Mouse (Mus musculus) forebrain, embryonic 14.5 days (tissue): Measurements from ENCODE around the gene Itga9. TPM values are rescaled to one million over a fixed set of nuclear protein-coding genes. Genes with fewer than 3 reads are reported as not detected.

ENCODE experiments used
- ATAC-seq: fragments of 200-750 bp; cut with Nextera tagmentation; 2 replicates; pipeline ENCODE4 v1.8.0; 2017; ENCODE audit warnings: mild to moderate bottlenecking, moderate library complexity
- DNase-seq: peaks from one replicate; pipeline ENCODE4 v3.0.0-alpha.2; 2015; ENCODE audit warnings: low spot score
- H3K27ac ChIP-seq: fragments of 300-500 bp; sonication (generic); 2 replicates; pipeline ENCODE4 v1.5.1; 2014; ENCODE audit warnings: low read depth, mild to moderate bottlenecking, control low read depth, low read length, moderate library complexity
- H3K27me3 ChIP-seq: fragments of 300-500 bp; sonication (generic); replicated peaks from 2 replicates; pipeline ENCODE4 v1.6.1; 2014; ENCODE audit warnings: low read length, control low read depth, mixed read lengths; ENCODE audit not compliant: control insufficient read depth, insufficient read depth
- H3K36me3 ChIP-seq: fragments of 300-500 bp; sonication (generic); 2 replicates; pipeline ENCODE4 v1.6.1; 2014; ENCODE audit warnings: low read length, control low read depth; ENCODE audit not compliant: control insufficient read depth, insufficient read depth
- H3K4me1 ChIP-seq: fragments of 300-500 bp; sonication (generic); 2 replicates; pipeline ENCODE4 v1.6.1; 2014; ENCODE audit warnings: antibody characterized with exemption, low read length, control low read depth; ENCODE audit not compliant: control insufficient read depth, insufficient read depth
- H3K4me2 ChIP-seq: fragments of 300-500 bp; sonication (generic); 2 replicates; pipeline ENCODE4 v1.6.1; 2014; ENCODE audit warnings: mild to moderate bottlenecking, control low read depth, low read length
- H3K4me3 ChIP-seq: fragments of 300-500 bp; sonication (generic); 2 replicates; pipeline ENCODE4 v1.5.1; 2014; ENCODE audit warnings: low read depth, low read length, control low read depth
- H3K9ac ChIP-seq: fragments of 300-500 bp; sonication (generic); 2 replicates; pipeline ENCODE4 v1.6.1; 2014; ENCODE audit warnings: mild to moderate bottlenecking, low read length, control low read depth, moderate library complexity
- H3K9me3 ChIP-seq: fragments of 300-500 bp; sonication (generic); replicated peaks from 2 replicates; pipeline ENCODE4 v1.6.1; 2016; ENCODE audit warnings: low read length, control low read depth, mixed read lengths; ENCODE audit not compliant: control insufficient read depth
- WGBS: fragments of 180-500 bp; shearing (Covaris S2); extraction: QIAGEN DNeasy Blood & Tissue Kit; methylation state at CpG from one replicate; pipeline ENCODE4 v1.1.7; 2014; 5-methylcytosine and 5-hydroxymethylcytosine counted together
- polyA plus RNA-seq: library from polyadenylated mRNA; unstranded; fragments of >200 nt; fragmentation: Nextera tagmentation; extraction: Ambion mirVana; gene quantifications from 2 replicates; pipeline ENCODE4 v1.2.1, GENCODE M21; 2014

Gene Itga9
- polyA plus RNA-seq, 1 experiment from 2014 or later = 0.88 TPM

DNA sequence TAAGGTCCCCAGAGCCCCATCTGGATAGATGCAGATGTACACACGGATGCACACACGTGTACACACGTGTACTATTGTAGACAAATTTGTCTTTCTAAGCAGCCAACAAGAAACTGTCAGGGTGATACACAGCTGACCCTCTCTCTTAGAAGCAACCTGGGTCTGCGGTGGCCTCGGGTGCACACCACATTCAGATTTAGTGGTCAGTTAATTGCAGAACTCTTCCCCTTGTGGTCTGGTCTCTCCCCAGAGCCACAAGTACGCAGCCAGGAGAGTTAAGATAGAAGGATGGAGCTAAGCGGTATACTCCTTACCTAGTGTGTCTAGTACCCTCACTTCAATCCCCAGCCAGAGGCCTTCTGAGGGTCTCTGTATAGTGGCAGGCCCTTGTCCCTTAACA, 276.7 kb downstream of the Itga9 start:
- 91% methylated on average over 7 of the region's 7 CpGs for WGBS
- H3K27ac ChIP-seq = no peak overlapping the region
- no peak for DNase-seq
- H3K4me3 ChIP-seq = no peak overlapping the region
- no peaks in the 10 kb centered on the region for H3K4me1 ChIP-seq
- H3K27me3 ChIP-seq = no peaks in the 10 kb centered on the region
- no peaks in the 10 kb centered on the region for H3K9me3 ChIP-seq
- no peak overlapping the region for H3K9ac ChIP-seq
- H3K36me3 ChIP-seq = no peaks in the 10 kb centered on the region
- no peak for ATAC-seq
- H3K4me2 ChIP-seq = no peak overlapping the region

DNA sequence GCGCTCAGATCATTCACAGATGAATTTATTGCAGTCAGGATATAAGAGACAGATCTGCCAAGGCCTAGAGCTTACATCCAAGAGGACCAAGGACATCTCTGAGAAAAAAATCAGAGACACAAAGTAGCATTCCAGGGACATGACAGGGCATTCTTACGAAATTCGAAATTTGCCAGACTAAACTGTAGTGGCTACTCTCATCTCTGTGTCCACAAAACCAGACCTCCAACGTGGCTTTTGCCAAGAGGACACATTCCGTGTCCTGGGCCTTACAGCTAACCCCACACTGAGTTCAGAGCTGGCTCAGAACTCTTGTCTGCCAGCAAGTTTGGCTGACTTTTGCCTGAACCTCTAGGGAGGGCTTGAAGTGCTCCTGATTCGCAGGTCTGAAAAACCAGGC, 279.3 kb downstream of the Itga9 start:
- no peak overlapping the region for H3K4me3 ChIP-seq
- H3K9ac ChIP-seq = no peak overlapping the region
- H3K4me1 ChIP-seq = peaks cover 3% of the 10 kb centered on the region; the same call in 1 of the 2 replicates
- H3K4me2 ChIP-seq = no peak overlapping the region
- DNase-seq (no peak), ATAC-seq (no peak)
- H3K27ac ChIP-seq = no peak overlapping the region
- WGBS = 78% methylated on average over 6 of the region's 6 CpGs
- no peaks in the 10 kb centered on the region for H3K36me3 ChIP-seq
- H3K27me3 ChIP-seq = no peaks in the 10 kb centered on the region
- H3K9me3 ChIP-seq = no peaks in the 10 kb centered on the region

DNA sequence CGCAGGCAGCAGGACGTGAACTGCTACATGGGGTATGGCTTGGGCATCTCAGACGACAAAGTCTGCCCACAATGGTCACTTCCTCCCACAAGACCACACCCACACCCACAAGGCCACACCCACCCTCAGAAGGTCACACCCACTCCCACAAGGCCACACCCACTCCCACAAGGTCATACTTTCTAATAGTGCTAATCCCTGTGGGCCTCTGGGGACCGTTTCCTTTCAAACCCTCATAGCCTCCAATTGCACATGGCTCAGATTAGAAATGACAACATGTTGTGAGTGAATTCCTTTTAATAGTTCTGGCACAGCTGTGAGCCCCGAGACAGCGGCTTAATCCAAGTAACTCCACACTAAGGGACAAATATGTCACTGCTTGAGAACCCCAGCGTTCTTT, 280.7 kb downstream of the Itga9 start:
- no peak overlapping the region for H3K27ac ChIP-seq
- H3K4me2 ChIP-seq = no peak overlapping the region
- no peaks in the 10 kb centered on the region for H3K36me3 ChIP-seq
- no peak for ATAC-seq
- no peaks in the 10 kb centered on the region for H3K9me3 ChIP-seq
- peaks cover 3% of the 10 kb centered on the region; the same call in 1 of the 2 replicates for H3K4me1 ChIP-seq
- H3K27me3 ChIP-seq = no peaks in the 10 kb centered on the region
- no peak overlapping the region for H3K4me3 ChIP-seq
- WGBS = 85% methylated on average over 7 of the region's 7 CpGs
- H3K9ac ChIP-seq = no peak overlapping the region
- no peak for DNase-seq

DNA sequence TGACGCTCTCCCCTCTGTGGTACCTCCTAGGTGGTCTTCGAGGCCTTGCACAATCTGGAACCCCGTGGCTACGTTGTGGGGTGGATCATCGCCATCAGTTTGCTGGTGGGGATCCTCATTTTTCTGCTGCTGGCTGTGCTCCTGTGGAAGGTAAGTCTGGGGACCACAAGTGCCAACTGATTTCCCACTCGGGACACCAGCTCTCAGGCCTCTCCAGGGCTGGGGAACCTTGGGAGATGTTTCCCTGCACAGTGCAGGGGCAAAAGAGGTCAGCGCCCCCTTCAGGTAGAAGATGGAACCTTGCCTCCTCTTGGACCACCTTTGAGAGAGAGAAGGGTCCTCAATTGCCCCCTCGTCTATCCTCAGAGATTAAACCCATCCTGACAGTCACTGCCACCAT, 281.2 kb downstream of the Itga9 start:
- Histone ChIP-seq H3K9ac (no peak overlapping the region), H3K4me1 (peaks cover 3% of the 10 kb centered on the region; the same call in 1 of the 2 replicates), H3K27ac (no peak overlapping the region), H3K9me3 (no peaks in the 10 kb centered on the region), H3K4me2 (no peak overlapping the region), H3K36me3 (no peaks in the 10 kb centered on the region), H3K27me3 (no peaks in the 10 kb centered on the region), H3K4me3 (no peak overlapping the region)
- no peak for DNase-seq
- 90% methylated on average over 8 of the region's 8 CpGs for WGBS
- no peak for ATAC-seq

DNA sequence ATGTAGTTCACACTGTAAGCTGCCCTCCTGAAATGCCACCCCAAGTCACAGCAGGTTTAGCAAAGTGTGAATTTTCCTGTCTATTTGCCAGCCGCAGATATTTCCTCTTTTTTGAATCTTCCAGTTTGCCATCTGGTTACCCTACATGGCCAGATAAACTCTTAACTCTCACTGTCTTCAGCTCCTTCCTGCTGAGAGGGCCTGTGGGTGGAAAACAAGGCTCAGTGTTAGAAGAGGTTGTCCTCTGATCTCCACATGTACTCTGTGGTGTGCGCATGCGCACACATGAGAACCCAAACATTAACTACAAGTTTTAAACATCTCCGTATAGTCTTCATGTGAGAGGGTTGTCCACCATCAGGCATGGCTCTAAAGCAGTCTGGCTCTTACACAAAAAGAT, 283.7 kb downstream of the Itga9 start:
- Histone ChIP-seq H3K4me1 (peaks cover 3% of the 10 kb centered on the region; the same call in 1 of the 2 replicates), H3K4me3 (no peak overlapping the region), H3K9ac (no peak overlapping the region), H3K27me3 (no peaks in the 10 kb centered on the region), H3K4me2 (no peak overlapping the region), H3K9me3 (no peaks in the 10 kb centered on the region), H3K27ac (no peak overlapping the region), H3K36me3 (no peaks in the 10 kb centered on the region)
- 85% methylated on average over 4 of the region's 4 CpGs for WGBS
- ATAC-seq (no peak), DNase-seq (no peak)

DNA sequence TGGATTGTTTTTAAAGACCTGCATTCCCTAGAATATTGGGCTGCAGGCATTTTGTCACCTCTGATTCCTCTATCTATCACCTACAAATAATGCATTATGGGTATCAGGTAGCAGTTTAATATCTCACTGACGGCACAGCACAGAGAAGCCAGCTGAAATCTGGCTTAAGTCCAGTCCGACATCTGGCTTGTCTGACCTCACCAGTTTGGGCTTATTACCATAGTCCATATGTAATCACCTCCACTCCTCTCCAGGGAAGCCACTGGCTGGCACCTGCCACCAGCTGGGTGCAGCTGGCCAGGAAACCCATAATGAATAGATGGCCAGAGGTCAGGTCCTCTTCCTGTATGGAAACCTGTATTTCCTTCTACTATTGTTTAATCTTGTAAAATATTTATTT, 284.2 kb downstream of the Itga9 start:
- Histone ChIP-seq H3K27me3 (no peaks in the 10 kb centered on the region), H3K36me3 (no peaks in the 10 kb centered on the region), H3K9ac (no peak overlapping the region), H3K4me1 (peaks cover 3% of the 10 kb centered on the region; the same call in 1 of the 2 replicates), H3K4me2 (no peak overlapping the region), H3K9me3 (no peaks in the 10 kb centered on the region), H3K4me3 (no peak overlapping the region), H3K27ac (no peak overlapping the region)
- no peak for ATAC-seq
- 69% methylated on average over 2 of the region's 2 CpGs for WGBS
- peak; percentile 12 for DNase-seq

DNA sequence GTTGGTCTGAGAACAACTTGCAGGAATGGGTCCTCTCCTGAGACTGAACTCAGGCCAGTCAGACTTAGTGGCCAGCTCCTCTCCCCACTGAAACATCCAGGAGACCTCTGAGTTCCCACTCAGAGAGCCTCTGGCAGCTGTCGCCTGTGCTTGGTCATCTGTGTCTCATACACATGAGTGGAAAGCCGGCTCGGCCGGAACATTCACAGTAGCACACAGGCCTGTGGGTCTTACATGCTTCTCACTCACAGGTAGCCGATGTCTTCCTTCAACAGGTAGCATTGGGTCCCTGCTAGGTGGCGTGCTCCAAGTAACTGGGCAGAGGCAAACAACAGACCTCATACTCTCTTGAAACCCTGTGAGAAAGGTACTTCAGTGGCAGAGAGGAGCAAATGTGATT, 284.6 kb downstream of the Itga9 start:
- ATAC-seq (no peak), DNase-seq (no peak)
- H3K9me3 ChIP-seq = no peaks in the 10 kb centered on the region
- H3K4me1 ChIP-seq = peaks cover 3% of the 10 kb centered on the region; the same call in 1 of the 2 replicates
- no peak overlapping the region for H3K4me3 ChIP-seq
- no peaks in the 10 kb centered on the region for H3K36me3 ChIP-seq
- no peak overlapping the region for H3K27ac ChIP-seq
- WGBS = 92% methylated on average over 6 of the region's 6 CpGs
- no peaks in the 10 kb centered on the region for H3K27me3 ChIP-seq
- no peak overlapping the region for H3K4me2 ChIP-seq
- no peak overlapping the region for H3K9ac ChIP-seq

DNA sequence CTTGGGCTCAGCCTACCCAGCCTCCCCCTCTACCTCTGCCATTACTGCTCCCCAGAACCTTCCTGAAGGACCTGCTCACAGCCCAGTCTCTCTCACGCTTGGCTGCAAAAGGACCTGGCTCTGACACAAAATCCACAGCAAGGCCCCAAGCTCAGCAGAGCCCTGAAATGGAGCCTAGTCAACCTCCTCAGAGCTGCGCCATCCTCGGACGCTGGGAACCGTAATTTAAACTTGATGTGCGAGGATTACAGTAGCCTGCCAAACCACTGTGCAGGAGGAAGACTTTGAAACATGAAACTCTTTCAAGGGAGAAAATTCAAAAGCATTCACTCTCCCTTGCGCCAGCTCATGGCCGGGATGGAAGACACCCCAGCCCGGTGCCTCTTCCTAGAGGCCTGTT, 285.1 kb downstream of the Itga9 start:
- WGBS = 79% methylated on average over 9 of the region's 9 CpGs
- H3K36me3 ChIP-seq = no peaks in the 10 kb centered on the region
- H3K27me3 ChIP-seq = no peaks in the 10 kb centered on the region
- H3K9me3 ChIP-seq = no peaks in the 10 kb centered on the region
- peaks cover 3% of the 10 kb centered on the region; the same call in 1 of the 2 replicates for H3K4me1 ChIP-seq
- no peak overlapping the region for H3K9ac ChIP-seq
- H3K4me2 ChIP-seq = no peak overlapping the region
- DNase-seq (no peak), ATAC-seq (no peak)
- no peak overlapping the region for H3K4me3 ChIP-seq
- no peak overlapping the region for H3K27ac ChIP-seq

DNA sequence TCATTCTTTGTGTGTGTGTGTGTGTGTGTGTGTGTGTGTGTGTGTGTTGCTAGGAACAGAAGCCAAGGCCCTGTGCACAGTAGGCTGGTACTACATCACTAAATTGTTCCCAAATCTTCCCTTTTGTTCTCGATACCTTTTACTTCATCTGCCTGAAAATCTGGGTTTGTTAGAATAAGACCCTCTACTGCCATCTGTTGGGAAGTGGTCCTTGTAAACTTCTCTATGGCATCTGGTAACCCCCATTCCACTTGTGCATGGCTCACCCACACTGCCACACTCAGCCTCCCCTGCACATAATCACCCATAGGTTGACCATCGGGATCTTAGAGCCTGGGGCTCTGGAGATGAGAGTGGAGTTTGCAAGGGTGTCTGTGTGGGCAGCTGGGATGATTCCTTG, 288.6 kb downstream of the Itga9 start:
- Histone ChIP-seq H3K4me3 (no peak overlapping the region), H3K9ac (no peak overlapping the region), H3K9me3 (no peaks in the 10 kb centered on the region), H3K36me3 (no peaks in the 10 kb centered on the region), H3K27me3 (no peaks in the 10 kb centered on the region), H3K27ac (no peak overlapping the region), H3K4me2 (no peak overlapping the region), H3K4me1 (peaks cover 2% of the 10 kb centered on the region; the same call in 1 of the 2 replicates)
- DNase-seq (peak; percentile 37), ATAC-seq (no peak)
- WGBS = 74% methylated on average over 2 of the region's 2 CpGs
